Mouse (Mus musculus) brain, adult 10 weeks (tissue): Measurements from ENCODE around the gene Gm20521. TPM values are rescaled to one million over a fixed set of nuclear protein-coding genes. Genes with fewer than 3 reads are reported as not detected.

Experiments
- polyA plus RNA-seq: library from polyadenylated mRNA; stranded (reverse); fragments of 350-450 nt; fragmentation: Illumina TruSeq; extraction: RNeasy Lipid Tissue Mini Kit (QIAGEN cat#74804); gene quantifications from one replicate; pipeline ENCODE4 v1.2.3, GENCODE M21; 2015; ENCODE audit warnings: low read depth, low replicate concordance

Gm20521 gene
- polyA plus RNA-seq: not detected

DNA sequence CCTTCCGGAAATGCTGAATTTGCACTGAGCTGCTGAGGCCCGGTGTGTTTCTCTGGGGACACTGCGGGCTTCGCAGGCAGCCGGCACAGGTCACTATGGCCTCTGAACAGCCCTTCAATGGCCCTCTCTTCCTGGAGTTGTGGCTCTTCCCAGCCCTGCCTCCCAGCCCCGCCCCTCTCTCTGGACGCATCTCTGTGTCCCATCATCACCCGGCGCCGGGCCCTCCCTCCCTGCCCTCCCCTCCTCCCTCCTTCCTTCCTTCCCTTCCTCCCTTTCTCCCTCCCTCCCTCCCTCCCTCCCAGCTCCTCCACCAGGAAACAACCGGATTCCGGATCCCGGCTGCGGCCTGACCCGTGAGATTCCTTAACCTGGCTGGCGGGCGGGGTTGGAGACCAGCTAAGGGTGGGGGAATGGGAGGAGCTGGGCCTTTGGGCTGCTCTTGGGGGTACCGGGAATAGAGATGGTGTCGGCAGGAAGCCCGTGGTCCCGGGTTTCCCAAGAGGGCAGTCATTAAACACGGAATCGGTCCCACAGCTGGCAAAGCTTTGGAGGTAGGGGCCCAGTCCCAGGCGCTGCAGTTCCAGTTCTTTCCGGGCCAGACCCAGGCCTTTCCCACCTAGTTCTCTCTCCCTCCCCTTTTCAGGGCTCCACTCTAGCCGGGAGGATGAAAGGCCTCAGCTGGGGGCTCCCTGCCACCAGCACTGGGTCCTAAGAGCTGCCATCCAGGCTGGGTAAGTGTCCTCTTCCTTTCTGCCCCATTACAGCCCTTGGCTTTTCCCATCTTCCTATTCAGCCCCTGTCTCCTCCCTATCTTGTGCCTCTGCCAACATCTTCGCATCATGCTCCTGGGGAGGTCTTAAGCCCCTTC, at the start of gene Gm20521, which contains the start of gene Bcl2l2:
TSS of gene Gm20521 (plus strand) at position 288 of the 868 bp plus-strand sequence.
TSS of gene Bcl2l2 (plus strand) at position 224 of the 868 bp plus-strand sequence.

DNA sequence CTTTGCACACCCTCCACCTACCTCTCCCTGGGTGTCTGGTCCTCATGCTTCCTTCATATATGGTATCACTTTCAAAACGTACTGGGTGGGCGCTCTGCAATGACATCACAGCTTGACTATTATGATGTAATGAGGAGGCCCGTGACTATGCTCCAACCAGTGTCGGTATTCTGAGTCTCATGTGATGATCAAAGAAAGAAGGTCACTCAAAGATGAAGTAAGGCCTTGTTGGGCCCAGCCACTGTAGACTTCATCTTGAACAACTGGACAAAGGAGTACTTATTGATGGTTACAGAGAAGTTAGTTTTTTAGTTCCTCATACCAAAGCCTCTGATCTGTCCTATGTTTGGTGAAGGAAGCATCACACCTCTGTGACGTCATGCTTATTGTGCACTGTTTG, 12.4 kb upstream of the Gm20521 start, which contains the start of gene Homez:
TSS of gene Homez (minus strand) at position 101 of the 400 bp plus-strand sequence.

DNA sequence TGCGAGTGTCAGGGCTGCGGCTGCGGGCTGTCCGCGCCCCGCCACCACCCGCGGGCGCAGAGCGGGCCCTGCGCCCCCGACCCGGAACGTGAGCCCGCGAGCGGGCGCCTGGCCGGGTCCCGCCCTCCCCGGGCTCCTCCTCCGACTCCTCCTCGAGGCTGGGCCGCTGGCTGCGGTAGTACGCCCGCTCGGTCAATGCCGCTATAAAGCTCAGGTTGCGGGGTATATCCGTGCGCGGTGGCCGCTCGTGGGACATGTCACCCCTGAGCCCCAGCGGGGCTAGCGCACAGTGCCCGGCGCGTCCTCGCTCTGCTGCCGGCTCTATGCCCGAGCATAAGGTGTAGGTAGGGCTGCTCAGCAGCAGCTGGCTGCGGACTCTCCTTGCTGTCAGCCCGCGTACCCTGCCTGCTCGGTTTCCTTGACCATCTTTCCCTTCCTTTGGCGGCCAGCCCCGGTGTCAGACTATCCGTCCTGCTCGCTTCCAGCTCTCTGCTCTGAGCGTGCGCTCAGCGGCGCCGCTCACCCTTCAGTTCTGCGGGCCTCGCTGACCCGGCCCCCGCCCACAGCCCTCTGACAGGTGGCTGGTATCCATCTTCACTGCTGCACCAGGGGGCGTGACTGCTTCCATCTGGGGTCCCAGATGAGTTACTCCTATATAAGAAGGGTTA, 6.1 kb upstream of the Gm20521 start, which contains the start of gene Ppp1r3e:
TSS of gene Ppp1r3e (minus strand) at position 503 of the 668 bp plus-strand sequence.

DNA sequence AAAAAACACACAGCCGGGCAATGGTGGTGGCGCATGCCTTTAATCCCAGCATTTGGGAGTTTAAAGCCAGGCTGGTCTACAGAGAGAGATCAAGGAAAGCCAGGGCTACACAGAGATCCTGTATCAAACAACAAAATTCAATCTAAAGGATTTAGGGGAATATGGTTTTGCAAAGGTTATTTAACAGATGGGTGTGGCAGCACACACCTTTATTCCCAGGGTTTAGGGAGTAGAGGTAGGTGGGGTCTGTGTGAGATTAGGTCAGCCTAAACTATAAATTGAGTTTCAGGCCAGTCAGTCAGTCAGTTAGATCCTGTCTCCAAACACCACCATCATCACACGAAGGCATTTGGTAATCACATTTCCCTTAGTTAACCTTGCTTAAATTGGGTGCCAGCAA, 9.0 kb downstream of the Gm20521 start, which contains the start of gene Pabpn1:
TSS of gene Pabpn1 (plus strand) at position 301 of the 400 bp plus-strand sequence.

DNA sequence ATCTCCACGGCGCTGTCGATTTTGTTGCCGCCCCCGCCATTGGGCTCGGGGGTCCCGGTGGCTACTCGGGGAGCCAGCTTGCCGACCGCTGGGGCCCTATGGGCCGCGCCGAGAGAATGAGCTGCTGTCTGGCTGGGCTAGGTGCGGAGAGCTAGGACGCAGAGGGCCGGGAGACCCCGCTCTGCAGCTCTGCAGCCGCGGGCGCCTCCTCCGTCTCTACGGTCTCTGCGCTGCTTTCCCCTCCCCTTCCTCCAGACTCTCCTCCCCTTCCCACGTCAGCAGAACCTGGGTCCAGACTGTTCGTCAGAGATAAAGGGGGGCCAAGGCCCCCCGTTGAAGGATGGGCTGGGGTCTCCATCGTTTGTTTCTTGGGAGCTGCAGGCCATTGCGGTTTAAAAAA, 29.6 kb downstream of the Gm20521 start, which contains the start of gene Slc22a17:
TSS of gene Slc22a17 (minus strand) at position 247 of the 400 bp plus-strand sequence.

DNA sequence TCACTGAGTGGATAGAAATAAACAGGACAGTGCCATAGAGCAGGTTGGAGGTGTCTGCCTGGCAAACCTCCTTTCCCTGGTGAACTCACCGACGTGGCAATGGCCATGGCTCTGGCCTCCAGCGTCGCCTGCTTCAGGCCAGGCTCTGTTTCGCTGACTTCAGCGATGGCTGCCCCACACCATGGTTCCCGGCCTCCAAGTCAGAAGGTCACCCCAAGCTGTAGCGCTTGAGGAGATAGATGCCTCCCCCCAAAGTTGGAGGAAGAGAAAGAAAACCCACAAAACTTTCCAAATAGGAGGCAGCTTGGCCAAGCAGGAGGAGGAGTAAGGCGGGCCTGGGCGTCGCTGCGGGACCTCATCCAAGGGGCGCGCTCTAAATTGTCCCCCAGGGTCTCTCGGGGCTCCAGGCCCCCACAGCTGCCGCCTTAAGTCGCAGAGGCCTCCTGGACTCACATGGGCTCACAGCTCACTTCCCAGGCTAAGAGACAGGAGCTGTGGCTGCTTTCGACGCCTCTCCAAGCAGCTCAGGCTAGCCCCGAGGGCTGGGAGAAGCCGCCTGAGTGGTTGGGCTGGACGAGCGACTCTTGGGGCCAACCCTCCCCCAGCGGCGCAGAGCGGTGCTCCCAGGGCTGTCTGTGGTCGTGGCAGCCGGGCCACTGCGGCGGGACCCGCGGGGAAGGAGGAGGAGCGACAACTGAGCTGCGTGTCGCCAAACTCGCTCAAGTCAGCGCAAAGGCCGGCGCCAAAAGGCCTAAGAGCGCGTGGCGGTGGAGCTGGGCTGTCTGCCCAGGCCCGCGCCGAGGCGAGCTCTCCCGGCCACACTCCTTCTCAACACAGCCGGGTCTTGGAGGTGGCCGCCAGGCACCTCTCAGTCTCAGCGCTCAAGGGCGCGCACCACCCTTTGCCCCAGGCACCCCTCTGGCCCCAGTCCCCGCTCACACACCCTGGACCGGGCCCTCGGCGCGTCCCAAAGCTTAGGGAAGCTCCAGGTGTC, 42.4 kb downstream of the Gm20521 start, which contains the start of gene Efs:
TSS of gene Efs (minus strand) at position 778 of the 994 bp plus-strand sequence.

DNA sequence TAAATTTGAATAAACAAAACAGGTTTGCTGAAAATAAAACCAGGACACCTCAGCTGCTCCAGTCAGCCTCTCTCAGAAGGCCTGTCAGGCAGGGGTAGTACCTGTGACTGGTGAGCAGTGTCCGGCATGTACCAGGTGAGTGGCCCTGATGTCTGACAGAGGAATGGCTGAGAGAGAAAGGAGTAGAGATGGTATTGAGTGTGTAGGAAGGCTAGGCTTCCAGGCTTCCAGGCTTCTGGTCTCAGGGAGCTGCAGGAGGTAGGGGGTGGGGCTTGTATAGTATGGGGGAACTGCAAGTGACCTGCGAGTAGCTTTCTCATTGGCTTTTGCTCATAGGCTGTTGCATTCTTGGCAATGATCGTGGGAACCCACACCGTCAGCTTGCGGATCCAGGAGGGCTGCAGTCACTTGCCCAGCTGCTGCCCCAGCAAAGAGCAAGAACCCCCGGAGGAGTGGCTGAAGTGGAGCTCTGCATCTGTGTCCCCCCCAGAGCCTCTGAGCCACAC, 49.5 kb downstream of the Gm20521 start, which contains the start of gene Il25:
TSS of gene Il25 (plus strand) at position 51 of the 506 bp plus-strand sequence.

DNA sequence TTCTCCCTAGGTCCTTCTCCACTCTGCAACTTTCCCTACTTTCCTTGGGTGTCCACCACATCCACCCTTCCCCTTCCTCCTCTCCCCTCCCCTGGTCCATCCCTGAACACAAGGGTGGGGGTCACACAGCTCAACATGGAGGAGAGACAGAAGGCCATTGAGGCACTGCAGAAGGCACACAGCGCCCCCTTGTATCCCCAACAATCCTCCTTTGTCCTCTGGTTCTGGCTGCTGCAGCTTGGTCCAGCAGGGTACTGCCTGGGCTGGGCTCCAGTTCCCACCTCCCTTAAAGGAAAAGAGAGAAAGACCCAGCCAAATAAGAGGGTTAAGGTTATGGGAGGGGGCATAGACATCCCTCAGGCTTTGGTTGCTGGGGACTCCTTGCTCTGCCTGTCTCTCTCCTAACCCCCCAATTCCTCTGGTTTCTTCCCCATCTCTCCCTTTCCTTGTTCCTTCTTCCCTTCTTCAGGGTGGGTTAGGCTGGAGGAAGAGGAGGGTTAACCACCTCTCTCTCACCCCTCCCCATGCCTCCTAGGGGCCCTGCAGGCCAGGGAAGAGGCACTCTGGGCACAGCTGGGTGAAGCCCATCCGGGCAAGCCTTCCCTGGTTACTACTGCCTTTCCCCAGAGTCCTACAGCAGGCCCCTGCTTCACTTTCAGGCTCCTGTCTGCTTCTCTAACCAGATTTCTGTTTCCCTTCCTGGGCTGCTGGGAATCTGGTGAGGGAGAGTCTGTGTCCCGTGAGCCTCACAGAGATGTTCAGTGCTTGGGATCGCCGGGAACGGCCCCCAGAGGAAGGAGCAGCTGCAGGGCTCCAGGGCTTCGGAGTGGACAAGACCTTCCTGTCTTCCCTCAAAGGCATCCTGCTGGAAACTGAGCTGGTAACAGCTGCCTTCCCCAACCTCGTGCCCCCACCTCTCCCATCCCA, 52.9 kb downstream of the Gm20521 start, which contains the start of gene Cmtm5:
TSS of gene Cmtm5 (plus strand) at position 358 of the 927 bp plus-strand sequence.

Other genes with a start within 250 kb of the Gm20521 start
- not detected for gene Gm17606, start 242.5 kb upstream of the Gm20521 start, polyA plus RNA-seq
- gene Cdh24, start 242.1 kb upstream of the Gm20521 start, polyA plus RNA-seq: 6.1 TPM
- gene 1700123O20Rik, start 197.2 kb upstream of the Gm20521 start, polyA plus RNA-seq: 31.4 TPM
- gene Acin1, start 196.5 kb upstream of the Gm20521 start, polyA plus RNA-seq: 136 TPM
- gene Gm29776, start 184.6 kb upstream of the Gm20521 start, polyA plus RNA-seq: not detected
- gene Cebpe, start 171.3 kb upstream of the Gm20521 start, polyA plus RNA-seq: not detected
- gene Slc7a8, start 101.5 kb upstream of the Gm20521 start, polyA plus RNA-seq: 35.8 TPM
- not detected for gene Rnf212b, start 69.3 kb upstream of the Gm20521 start, polyA plus RNA-seq
- 11.7 TPM for gene Homez, start 12.5 kb upstream of the Gm20521 start, polyA plus RNA-seq
- 18.4 TPM for gene Ppp1r3e, start 5.9 kb upstream of the Gm20521 start, polyA plus RNA-seq
- gene Bcl2l2, start 64 bp upstream of the Gm20521 start, polyA plus RNA-seq: 100 TPM
- 242 TPM for gene Pabpn1, start 9.1 kb downstream of the Gm20521 start, polyA plus RNA-seq
- gene Slc22a17, start 29.7 kb downstream of the Gm20521 start, polyA plus RNA-seq: 521 TPM
- gene Efs, start 42.7 kb downstream of the Gm20521 start, polyA plus RNA-seq: 10.0 TPM
- not detected for gene Il25, start 49.3 kb downstream of the Gm20521 start, polyA plus RNA-seq
- 113 TPM for gene Cmtm5, start 52.8 kb downstream of the Gm20521 start, polyA plus RNA-seq
- 1.4 TPM for gene Myh6, start 83.5 kb downstream of the Gm20521 start, polyA plus RNA-seq
- gene Gm17428, start 93.5 kb downstream of the Gm20521 start, polyA plus RNA-seq: not detected
- gene Myh7, start 111.2 kb downstream of the Gm20521 start, polyA plus RNA-seq: 17.5 TPM
- gene Ngdn, start 132.0 kb downstream of the Gm20521 start, polyA plus RNA-seq: 34.0 TPM
- gene Zfhx2, start 208.9 kb downstream of the Gm20521 start, polyA plus RNA-seq: 15.5 TPM
- 28.1 TPM for gene Thtpa, start 211.3 kb downstream of the Gm20521 start, polyA plus RNA-seq
- gene Ap1g2, start 223.2 kb downstream of the Gm20521 start, polyA plus RNA-seq: 7.5 TPM
- 157 TPM for gene Jph4, start 233.5 kb downstream of the Gm20521 start, polyA plus RNA-seq